Mouse (Mus musculus) midbrain, embryonic 14.5 days (tissue): Measurements from ENCODE around the gene Dbp. TPM values are rescaled to one million over a fixed set of nuclear protein-coding genes. Genes with fewer than 3 reads are reported as not detected.
A peak's percentile ranks its signal among the peaks of the same experiment; 100 is the strongest.

Experiments used
- ATAC-seq: fragments of 200-750 bp; cut with Nextera tagmentation; 2 replicates; pipeline ENCODE4 v1.8.0; 2017; ENCODE audit warnings: moderate number of reproducible peaks, moderate library complexity; ENCODE audit not compliant: low FRiP score, low TSS enrichment
- DNase-seq: peaks from one replicate; pipeline ENCODE4 v3.0.0-alpha.2; 2015
- H3K27ac ChIP-seq: fragments of 300-500 bp; sonication (generic); replicated peaks from 2 replicates; pipeline ENCODE4 v1.5.1; 2014; ENCODE audit warnings: mild to moderate bottlenecking, low read depth, low read length, moderate library complexity
- H3K27me3 ChIP-seq: fragments of 300-500 bp; sonication (generic); 2 replicates; pipeline ENCODE4 v1.6.1; 2014; ENCODE audit warnings: low read length, control low read depth, mixed read lengths; ENCODE audit not compliant: control insufficient read depth, insufficient read depth
- H3K36me3 ChIP-seq: fragments of 300-500 bp; sonication (generic); 2 replicates; pipeline ENCODE4 v1.6.1; 2014; ENCODE audit warnings: low read length, control low read depth; ENCODE audit not compliant: control insufficient read depth, insufficient read depth
- H3K4me1 ChIP-seq: fragments of 300-500 bp; sonication (generic); 2 replicates; pipeline ENCODE4 v1.6.1; 2014; ENCODE audit warnings: mild to moderate bottlenecking, antibody characterized with exemption, low read length, control low read depth; ENCODE audit not compliant: control insufficient read depth, insufficient read depth
- H3K4me2 ChIP-seq: fragments of 300-500 bp; sonication (generic); 2 replicates; pipeline ENCODE4 v1.6.1; 2014; ENCODE audit warnings: mild to moderate bottlenecking, low read length, moderate library complexity
- H3K4me3 ChIP-seq: fragments of 300-500 bp; sonication (generic); replicated peaks from 2 replicates; pipeline ENCODE4 v1.5.1; 2014; ENCODE audit warnings: low read depth, low read length
- H3K9ac ChIP-seq: fragments of 300-500 bp; sonication (generic); replicated peaks from 2 replicates; pipeline ENCODE4 v1.6.1; 2014; ENCODE audit warnings: mild to moderate bottlenecking, low read length, moderate library complexity
- H3K9me3 ChIP-seq: fragments of 300-500 bp; sonication (generic); 2 replicates; pipeline ENCODE4 v1.6.1; 2016; ENCODE audit warnings: low read length, control low read depth, mixed read lengths; ENCODE audit not compliant: control insufficient read depth
- whole genome bisulfite sequencing: fragments of 180-500 bp; shearing (Covaris S2); extraction: QIAGEN DNeasy Blood & Tissue Kit; methylation state at CpG from one replicate; pipeline ENCODE4 v1.1.7; 2014; 5-methylcytosine and 5-hydroxymethylcytosine counted together
- polyA plus RNA-seq: library from polyadenylated mRNA; unstranded; fragments of >200 nt; fragmentation: Nextera tagmentation; extraction: Ambion mirVana; gene quantifications from 2 replicates; pipeline ENCODE4 v1.2.1, GENCODE M21; 2014

Dbp gene
- polyA plus RNA-seq, 1 experiment from 2014 or later: 1.9 TPM

DNA sequence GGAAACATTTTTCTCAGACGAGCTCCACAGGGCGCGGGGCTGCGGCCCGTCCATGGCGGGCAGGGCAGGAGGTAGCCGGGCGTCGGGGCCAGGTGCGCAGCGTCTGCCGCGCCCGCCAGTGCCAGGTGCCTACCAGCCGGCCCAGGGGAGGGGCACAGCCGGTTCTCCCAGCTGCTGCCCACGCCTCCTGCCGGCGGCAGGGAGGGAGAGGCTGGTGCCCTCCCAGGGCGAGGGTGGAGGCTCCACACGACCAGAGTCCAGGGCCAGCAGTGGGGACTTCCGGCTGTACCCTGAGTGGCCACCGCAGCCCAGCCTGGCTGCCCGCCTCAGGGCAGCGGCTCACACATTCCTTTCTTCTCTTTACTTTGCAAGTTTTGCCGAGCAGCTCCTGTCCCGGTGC is 54.5 kb downstream of the Dbp start:
- peaks cover 17% of the 10 kb centered on the region; the same call in 1 of the 2 replicates for H3K27me3 ChIP-seq
- no peak overlapping the region for H3K4me3 ChIP-seq
- no peak overlapping the region for H3K27ac ChIP-seq
- ATAC-seq (no peak), DNase-seq (no peak)
- H3K36me3 ChIP-seq: no peaks in the 10 kb centered on the region
- WGBS: 16% methylated on average over 27 of the region's 27 CpGs
- peak overlapping the region; percentile 24 for H3K4me2 ChIP-seq
- no peaks in the 10 kb centered on the region for H3K9me3 ChIP-seq
- 0 out of 2 replicates have a peak overlapping the region, but pooled peaks have one; percentile 26 for H3K9ac ChIP-seq
- no peaks in the 10 kb centered on the region for H3K4me1 ChIP-seq

Other genes with a start within 250 kb of the Dbp start
- gene Ftl1, start 245.2 kb upstream of the Dbp start, polyA plus RNA-seq: 5,898 and 6,785 TPM in 2 replicates
- 107 and 182 TPM in 2 replicates for gene Bax, start 238.2 kb upstream of the Dbp start, polyA plus RNA-seq
- gene Tulp2, start 223.2 kb upstream of the Dbp start, polyA plus RNA-seq: 0.13 and 0.32 TPM in 2 replicates
- not detected in 2 replicates for gene Gm45808, start 218.3 kb upstream of the Dbp start, polyA plus RNA-seq
- gene Dhdh, start 216.3 kb upstream of the Dbp start, polyA plus RNA-seq: 3.1 and 3.2 TPM in 2 replicates
- gene Nucb1, start 194.7 kb upstream of the Dbp start, polyA plus RNA-seq: 86.5 and 89.5 TPM in 2 replicates
- gene Ppp1r15a, start 178.8 kb upstream of the Dbp start, polyA plus RNA-seq: 9.5 and 10.2 TPM in 2 replicates
- gene Plekha4, start 178.8 kb upstream of the Dbp start, polyA plus RNA-seq: 0.53 and 0.77 TPM in 2 replicates
- gene Hsd17b14, start 150.2 kb upstream of the Dbp start, polyA plus RNA-seq: not detected in 2 replicates
- gene Bcat2, start 134.9 kb upstream of the Dbp start, polyA plus RNA-seq: 14.9 and 16.9 TPM in 2 replicates
- not detected in 2 replicates for gene Fgf21, start 89.6 kb upstream of the Dbp start, polyA plus RNA-seq
- gene Fut1, start 87.8 kb upstream of the Dbp start, polyA plus RNA-seq: not detected in 2 replicates
- gene Izumo1, start 83.3 kb upstream of the Dbp start, polyA plus RNA-seq: not detected in 2 replicates
- 12.3 and 14.9 TPM in 2 replicates for gene Rasip1, start 77.6 kb upstream of the Dbp start, polyA plus RNA-seq
- gene Mamstr, start 65.1 kb upstream of the Dbp start, polyA plus RNA-seq: 3.0 and 4.3 TPM in 2 replicates
- gene Fut2, start 38.7 kb upstream of the Dbp start, polyA plus RNA-seq: 0.11 and 0.12 TPM in 2 replicates
- 0.30 TPM in 1 of 2 replicates, not detected in the other for gene Ntn5, start 21.1 kb upstream of the Dbp start, polyA plus RNA-seq
- gene Sec1, start 10.7 kb upstream of the Dbp start, polyA plus RNA-seq: 0.21 TPM in 1 of 2 replicates, not detected in the other
- gene Car11, start 5.2 kb upstream of the Dbp start, polyA plus RNA-seq: 28.1 and 49.1 TPM in 2 replicates
- 631 and 710 TPM in 2 replicates for gene Rpl18, start 10.4 kb downstream of the Dbp start, polyA plus RNA-seq
- gene Sphk2, start 12.9 kb downstream of the Dbp start, polyA plus RNA-seq: 17.2 and 19.2 TPM in 2 replicates
- 0.46 and 0.90 TPM in 2 replicates for gene Fam83e, start 16.1 kb downstream of the Dbp start, polyA plus RNA-seq
- not detected in 2 replicates for gene Spaca4, start 20.7 kb downstream of the Dbp start, polyA plus RNA-seq
- gene Lmtk3, start 78.7 kb downstream of the Dbp start, polyA plus RNA-seq: 25.2 and 30.2 TPM in 2 replicates
- 5.2 and 8.5 TPM in 2 replicates for gene Sult2b1, start 79.6 kb downstream of the Dbp start, polyA plus RNA-seq
- 281 and 288 TPM in 2 replicates for gene Cyth2, start 109.5 kb downstream of the Dbp start, polyA plus RNA-seq
- gene Kcnj14, start 119.7 kb downstream of the Dbp start, polyA plus RNA-seq: 0.63 and 0.88 TPM in 2 replicates
- 37.2 and 37.4 TPM in 2 replicates for gene Grwd1, start 125.9 kb downstream of the Dbp start, polyA plus RNA-seq
- 99.1 and 126 TPM in 2 replicates for gene Kdelr1, start 167.7 kb downstream of the Dbp start, polyA plus RNA-seq
- 2.3 and 4.4 TPM in 2 replicates for gene Grin2d, start 173.3 kb downstream of the Dbp start, polyA plus RNA-seq
- gene Syngr4, start 191.6 kb downstream of the Dbp start, polyA plus RNA-seq: not detected in 2 replicates
- gene Tmem143, start 191.9 kb downstream of the Dbp start, polyA plus RNA-seq: 5.1 and 7.5 TPM in 2 replicates
- gene Emp3, start 216.3 kb downstream of the Dbp start, polyA plus RNA-seq: 5.2 and 32.1 TPM in 2 replicates
- 2.6 and 3.1 TPM in 2 replicates for gene Ccdc114, start 219.0 kb downstream of the Dbp start, polyA plus RNA-seq